Mouse (Mus musculus) thymus, adult 2 months (tissue): Measurements from ENCODE around the gene Eml2.

ENCODE experiments used
- CTCF ChIP-seq: fragments of 200-500 bp; IDR thresholded peaks from 2 replicates; pipeline ENCODE4 v1.5.1; 2012; ENCODE audit warnings: mild to moderate bottlenecking, control low read depth, low read length, moderate library complexity, borderline replicate concordance; ENCODE audit not compliant: control insufficient read depth, poor library complexity, insufficient read depth; ENCODE audit errors: extremely low read depth
- POLR2A ChIP-seq: fragments of 200-500 bp; IDR thresholded peaks from 2 replicates; pipeline ENCODE4 v1.6.1; 2012; ENCODE audit warnings: mild to moderate bottlenecking, low read length, control low read depth, moderate library complexity; ENCODE audit not compliant: control insufficient read depth, poor library complexity, insufficient read depth; ENCODE audit errors: extremely low read depth

- TF ChIP-seq CTCF, result no peak
- no peak for TF ChIP-seq POLR2A
These were observed 3.7 kb downstream of the Eml2 start for GRCm38 (mm10) chr7:19179936-19180335.
